Mouse (Mus musculus) embryonic stem cell, embryonic (primary cell): ENCODE results near the gene Lgr5.

Experiments
- CTCF ChIA-PET, 4 experiments: fragments of 300-600 bp in 2 of 4; fragments of 350-600 bp in 2 of 4; sonication (Branson Sonifier 250); formaldehyde crosslinking; loops; one replicate each; lab custom pipeline; 2022; ENCODE audit warnings: inconsistent platforms in 2 of 4; lab: Charles Lee
- POLR2A ChIA-PET, 4 experiments: fragments of 300-600 bp in 2 of 4; fragments of 350-600 bp in 2 of 4; sonication (Branson Sonifier 250); formaldehyde crosslinking; loops; one replicate each; lab custom pipeline; 2022; ENCODE audit warnings: antibody characterized with exemption in 4 of 4, inconsistent platforms in 1 of 4; lab: Charles Lee

Lgr5 gene

DNA sequence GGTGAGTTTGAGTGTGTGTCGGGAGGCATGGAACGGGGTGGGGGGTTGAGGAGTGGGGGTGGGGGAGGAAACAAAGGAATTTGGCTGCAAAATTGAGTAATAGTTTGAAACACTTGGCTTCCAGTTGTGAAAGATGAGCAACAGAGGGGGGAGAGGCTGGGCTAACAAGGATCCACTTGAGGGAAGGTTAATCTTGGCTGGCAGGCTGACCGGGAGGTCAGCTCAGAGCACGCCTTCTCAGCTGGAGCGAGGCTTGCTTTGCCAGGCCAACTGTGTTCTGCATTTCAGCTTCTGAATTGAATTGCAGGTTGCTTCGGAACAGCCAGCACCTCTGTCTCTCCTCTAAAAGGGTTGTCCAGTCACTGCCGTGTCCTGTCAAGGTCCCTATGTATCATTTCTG is 8.1 kb downstream of the Lgr5 start:
- POLR2A ChIA-PET: no interaction called here
- CTCF ChIA-PET: no interaction called here

DNA sequence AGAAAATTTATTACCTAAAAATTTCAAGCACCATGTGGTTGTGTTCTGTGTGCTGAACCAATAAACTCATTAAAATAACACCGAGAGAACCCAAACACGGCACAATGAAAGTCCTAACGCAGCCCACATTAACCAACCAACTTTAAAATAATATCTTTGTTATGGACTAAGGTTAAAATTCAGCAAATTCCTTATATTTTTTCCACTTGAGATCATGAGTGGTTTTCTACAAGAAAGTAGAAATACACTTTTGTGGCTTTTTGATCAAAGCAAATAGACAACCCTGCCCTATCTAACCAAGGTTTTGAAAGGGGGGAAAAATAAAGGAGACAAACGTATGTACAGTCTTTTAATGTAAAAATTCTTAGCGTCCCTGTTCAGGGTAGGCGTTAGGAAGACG is 8.5 kb downstream of the Lgr5 start:
- CTCF ChIA-PET: no interaction called here

DNA sequence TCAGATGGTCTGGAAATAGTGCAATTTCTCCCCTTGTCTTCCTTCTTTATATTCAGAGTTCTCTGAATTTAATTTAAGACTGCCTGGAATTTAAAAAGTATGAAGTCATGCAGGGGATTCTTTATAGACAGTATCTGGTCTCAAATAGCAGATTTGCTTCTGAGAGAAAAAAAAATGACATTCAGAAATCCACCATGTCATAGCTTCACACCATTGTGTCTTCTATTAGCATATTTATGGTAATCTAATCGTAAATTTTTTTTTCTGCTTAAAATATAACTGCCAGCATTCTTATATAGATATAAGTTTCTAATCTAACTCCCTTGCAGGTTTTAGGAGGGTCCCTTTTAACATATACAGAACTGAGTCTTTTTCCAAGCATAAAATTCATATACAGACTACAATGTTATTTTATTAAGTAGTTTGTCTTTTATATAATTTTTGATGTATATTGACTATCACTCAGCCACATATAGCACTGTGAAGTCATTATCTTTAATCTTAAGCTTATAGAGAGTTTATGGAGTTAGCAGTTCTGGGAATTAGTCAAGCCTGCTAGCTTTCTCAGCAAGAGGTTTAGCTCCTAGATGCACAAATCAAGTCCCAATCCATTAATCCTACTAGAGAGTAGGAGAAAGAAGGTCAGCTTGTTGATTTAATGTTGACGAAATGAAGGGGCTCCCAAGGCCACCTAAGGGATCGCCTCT is 15.7 kb downstream of the Lgr5 start:
- ChIA-PET POLR2A (no interaction called here), CTCF (interaction anchor here in 1 of 4 experiments (0.8 kb wide), 1 partner anchor 52 kb away, joined by 3 read pairs; no protein-coding TSS in a partner anchor)

More for the DNA sequence above, 8.5 kb downstream of the Lgr5 start:
- POLR2A ChIA-PET: no interaction called here

DNA sequence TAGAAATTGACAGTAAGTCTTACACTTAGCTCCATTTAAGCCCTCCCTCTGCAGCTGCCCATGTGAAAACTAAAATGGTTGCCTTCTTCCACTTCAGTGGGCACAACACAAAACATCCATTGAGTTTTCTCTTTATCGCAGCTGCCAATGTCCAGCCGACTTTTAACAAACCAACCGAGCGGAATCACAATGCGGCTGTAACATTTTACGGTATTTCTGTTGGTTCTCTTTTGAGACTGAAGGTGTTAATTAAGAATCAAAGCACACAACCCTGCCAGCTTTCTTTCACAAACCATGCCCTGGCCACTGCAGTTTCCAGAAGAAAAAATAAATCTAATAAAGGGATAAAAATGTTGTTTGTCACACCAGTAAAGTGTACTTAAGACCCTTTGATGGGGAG is 16.3 kb downstream of the Lgr5 start:
- ChIA-PET CTCF (no interaction called here), POLR2A (no interaction called here)

DNA sequence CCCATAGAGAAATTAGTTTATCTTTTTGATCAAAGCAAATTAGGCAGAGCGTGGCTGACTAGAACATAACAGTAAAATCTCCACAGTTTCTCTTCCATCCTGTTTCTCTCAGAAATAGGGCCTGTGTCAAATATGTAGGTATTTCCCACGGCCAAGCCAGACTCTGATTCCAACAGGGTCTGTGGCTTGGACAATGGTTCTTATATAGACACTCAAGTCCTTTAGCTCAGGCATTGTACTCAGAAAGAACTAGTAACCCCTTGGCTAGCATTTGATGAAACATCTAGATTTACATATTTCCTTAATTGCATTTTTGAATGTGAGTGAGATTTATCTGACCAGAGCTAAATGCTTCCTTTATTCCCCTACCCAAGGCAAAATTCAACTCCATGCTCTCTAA is 17.0 kb downstream of the Lgr5 start:
- CTCF ChIA-PET: no interaction called here
- POLR2A ChIA-PET: no interaction called here

DNA sequence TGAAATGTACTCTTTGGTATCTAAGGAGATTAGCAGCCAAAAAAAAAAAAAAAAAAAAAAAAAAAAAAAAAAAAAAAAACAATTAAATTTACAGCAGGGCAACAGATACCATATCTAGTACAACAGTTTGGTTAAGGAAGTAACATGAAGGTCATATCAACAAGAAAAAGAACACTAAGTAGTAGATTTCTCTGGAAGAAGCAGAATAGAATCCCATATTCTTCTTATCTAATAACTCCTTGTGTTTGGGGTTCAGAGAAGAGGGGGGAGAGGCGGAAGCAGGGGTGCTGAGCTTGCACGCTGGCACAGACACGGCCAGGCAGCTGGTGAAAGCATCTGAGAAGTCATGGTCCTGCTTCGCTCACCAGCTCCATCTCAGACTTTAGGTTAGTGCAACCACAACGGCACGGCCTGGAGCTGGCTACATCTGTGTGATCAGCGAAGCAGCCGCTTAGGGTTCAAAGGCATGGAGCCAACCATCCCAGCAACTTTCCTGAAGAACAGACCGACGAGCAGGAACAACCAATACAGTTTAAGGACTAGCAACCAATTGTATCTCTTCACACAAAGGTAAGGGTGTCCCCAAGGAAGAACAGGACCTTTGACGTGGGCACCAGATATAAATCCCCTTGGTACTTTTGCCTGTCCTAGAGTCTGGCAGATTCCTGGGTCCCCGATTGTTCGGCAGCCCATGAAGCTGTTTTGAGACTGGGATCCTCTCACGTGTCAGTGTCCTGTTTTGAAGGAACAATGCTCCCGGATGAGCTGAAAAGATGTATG is 17.7 kb downstream of the Lgr5 start, which contains the start of gene A930009A15Rik:
Gene A930009A15Rik, plus strand, starts transcription at position 275 of the 780 bp plus-strand sequence.
- CTCF ChIA-PET: no interaction called here
- POLR2A ChIA-PET: no interaction called here

DNA sequence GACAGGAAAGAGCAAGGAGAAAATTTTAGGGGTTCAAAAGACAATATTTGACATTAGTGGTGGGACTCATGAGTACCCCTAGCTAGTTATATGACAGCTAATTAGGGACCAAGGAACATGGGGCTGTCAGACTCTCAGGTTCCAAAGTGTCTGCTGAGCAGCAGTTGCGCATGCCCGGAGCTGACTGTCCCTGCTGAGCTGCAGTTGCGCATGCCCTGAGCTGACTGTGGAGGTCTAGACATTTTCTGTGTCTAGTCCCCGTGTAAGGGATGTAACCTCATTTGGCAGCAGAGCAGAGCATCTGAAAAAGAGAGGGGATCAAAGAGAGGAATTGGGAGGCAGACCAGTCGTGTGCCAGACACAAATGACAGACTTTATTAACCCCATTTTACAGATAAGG is 23.6 kb downstream of the Lgr5 start:
- ChIA-PET CTCF (no interaction called here), POLR2A (interaction anchor here in 1 of 4 experiments (0.7 kb wide), 1 partner anchor 39 kb away, joined by 4 read pairs; no protein-coding TSS in a partner anchor)

DNA sequence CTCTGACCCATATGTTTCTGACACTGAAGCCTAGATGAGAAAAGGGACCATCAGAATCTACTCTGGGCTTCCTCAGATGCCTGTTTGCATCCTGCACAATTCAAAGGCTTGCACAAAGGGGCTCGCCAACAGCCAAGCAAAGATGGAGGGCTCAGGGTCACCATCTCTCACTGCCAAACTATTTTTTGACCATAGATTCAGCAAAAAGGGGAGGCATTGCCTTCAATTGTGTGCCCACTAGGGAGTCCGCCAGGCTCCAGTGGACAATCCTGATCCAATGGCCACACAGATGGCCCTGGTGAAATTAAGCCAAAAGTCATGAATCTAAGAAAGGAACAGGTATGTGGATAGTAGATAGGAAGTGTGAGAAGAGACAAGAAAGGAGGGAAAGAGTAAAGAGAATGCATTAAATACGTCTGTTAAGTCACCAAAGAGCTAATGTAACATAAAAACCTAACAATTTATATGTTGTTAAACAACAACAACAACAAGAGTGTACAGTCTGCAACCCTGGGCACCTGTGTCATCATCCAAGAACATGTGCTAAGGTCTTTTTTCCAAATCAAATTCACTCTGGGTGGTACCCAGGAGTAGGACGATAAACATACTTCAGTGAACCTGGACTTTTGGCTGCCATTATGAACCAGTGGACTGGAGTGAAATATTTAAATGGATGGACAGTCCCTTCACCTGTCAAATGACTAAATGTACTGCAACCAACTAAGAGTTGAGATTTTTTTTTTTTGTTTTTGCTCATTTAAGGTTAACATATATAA is 24.5 kb downstream of the Lgr5 start:
- ChIA-PET POLR2A (interaction anchor here in 1 of 4 experiments (0.7 kb wide), 1 partner anchor 38 kb away, joined by 4 read pairs; no protein-coding TSS in a partner anchor), CTCF (no interaction called here)

DNA sequence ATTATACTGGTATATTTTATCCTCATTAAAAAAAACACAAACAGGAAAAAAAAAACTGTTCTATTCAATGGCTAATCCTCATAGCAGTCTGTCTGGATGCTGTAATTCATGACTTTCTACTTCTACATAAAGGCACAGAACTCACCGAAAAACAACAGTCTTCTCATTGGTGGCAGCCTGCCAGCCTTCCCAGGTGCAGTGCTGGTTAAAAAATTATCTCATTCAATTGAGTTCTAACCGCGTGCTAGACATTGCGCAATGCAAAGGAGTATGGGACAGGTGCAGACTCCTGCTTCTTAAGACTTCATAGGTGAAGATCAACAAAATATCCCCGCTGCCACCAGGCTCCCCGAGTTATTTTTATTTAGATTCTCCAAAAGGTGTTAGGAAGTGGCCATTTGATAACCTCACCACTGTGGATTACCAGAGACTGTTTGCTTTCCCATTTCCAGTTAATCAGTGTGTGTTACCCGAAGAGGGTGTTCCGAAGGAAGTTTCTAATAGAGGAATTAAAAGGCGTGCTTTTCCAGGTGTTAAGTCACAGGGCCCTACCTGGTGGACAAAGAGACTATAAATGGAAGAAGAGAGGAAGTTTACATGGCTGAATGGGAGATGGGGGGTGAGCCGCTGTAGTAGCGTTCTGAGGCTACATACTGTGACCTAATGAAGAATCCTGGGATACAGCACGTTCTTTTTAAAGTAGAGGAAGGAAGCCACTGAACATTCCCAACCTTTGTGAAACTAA is 26.3 kb downstream of the Lgr5 start:
- CTCF ChIA-PET: no interaction called here
- POLR2A ChIA-PET: no interaction called here

DNA sequence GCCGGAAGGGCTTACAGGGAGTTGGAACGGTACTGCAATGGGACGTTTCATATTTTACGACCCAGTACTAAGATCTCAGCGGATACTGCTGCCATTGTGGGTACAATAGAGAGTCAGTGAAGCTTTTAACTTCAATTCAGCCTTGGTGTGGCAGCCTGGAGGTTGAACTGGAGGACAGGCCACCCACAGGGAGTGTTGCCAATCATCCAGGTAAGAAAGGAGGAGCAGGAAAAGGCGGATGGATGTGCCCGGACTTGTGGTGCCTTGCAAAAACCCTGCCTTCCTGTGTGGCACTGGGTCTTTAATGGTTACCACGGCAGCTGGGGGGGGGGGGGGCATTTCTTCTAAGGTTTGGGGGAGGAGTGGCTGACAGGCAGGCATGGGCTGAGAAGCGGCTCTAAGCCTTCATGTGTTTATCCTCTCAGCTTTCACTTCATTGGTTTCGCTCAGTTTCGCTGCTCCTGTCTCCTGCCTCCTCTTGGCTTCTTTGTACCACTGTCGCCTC is 30.8 kb downstream of the Lgr5 start:
- ChIA-PET CTCF (interaction anchor here in 1 of 4 experiments (0.6 kb wide), 1 partner anchor 164 kb away, joined by 3 read pairs; no protein-coding TSS in a partner anchor), POLR2A (interaction anchor here in 1 of 4 experiments (1.7 kb wide), 1 partner anchor 11 kb away, joined by 4 read pairs; no protein-coding TSS in a partner anchor)

DNA sequence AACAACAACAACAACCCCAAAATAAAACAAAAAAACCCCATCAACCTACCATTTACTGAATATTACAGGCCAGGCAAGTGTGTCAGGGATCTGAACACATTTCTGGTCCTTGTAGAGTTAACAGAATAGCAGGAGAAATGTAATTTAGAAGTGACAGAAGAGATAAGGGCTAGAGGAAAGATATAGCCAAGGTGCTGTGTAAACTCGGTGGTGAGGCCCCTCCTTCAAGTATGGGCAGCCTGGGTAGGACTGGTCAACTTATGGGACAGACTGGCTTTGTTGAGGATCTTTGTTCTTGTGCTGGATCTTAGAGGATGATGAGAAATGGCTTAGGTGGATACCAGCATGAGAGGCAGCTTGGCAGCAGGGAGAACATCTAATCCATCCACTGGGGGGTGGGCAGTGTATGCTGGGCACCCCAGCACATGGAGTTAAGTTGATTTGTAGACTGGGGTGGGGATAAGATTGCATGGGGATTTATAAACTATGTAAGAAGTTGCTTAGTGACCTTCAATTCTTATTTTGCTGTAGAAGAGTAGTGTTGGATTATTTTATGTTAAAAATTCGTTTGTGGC is 32.3 kb downstream of the Lgr5 start:
- CTCF ChIA-PET: interaction anchor here in 1 of 4 experiments (0.6 kb wide), 1 partner anchor 26 kb away, joined by 3 read pairs; no protein-coding TSS in a partner anchor
- POLR2A ChIA-PET: no interaction called here

DNA sequence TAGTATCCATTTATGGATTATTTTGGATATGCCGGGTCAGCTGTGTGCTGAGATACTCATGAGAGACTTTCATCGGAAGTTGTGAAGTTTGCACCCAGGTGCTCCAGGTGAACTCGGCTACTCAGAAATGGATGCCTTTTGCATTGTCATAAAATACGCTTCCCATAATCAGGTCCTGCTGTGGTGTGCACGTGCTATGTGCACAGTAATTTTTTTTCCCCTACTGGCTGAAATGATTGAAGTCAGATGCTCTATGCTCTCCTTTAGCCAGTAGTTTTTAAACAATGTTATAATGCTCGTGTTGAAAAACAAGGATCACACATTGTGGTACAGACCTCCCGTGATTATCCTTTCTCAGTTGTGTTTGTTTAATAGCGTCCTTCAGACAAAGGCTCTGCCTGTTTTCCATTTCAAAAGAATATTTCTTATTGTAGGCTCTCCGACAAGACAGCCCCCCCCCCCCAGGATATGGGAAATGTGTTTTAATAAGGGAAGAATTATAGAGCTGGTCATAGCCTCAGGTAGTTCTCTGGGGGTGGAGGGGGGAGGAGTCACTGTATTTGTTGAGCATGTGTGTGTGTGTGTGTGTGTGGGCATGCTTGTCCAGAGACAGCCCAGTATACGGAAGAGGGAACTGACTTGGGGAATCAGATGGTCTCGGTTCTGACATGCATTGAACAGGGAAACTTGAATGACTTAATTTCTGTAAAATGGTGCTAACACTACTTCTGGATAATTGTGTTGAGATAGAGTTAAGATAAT is 34.0 kb downstream of the Lgr5 start:
- ChIA-PET POLR2A (no interaction called here), CTCF (no interaction called here)

DNA sequence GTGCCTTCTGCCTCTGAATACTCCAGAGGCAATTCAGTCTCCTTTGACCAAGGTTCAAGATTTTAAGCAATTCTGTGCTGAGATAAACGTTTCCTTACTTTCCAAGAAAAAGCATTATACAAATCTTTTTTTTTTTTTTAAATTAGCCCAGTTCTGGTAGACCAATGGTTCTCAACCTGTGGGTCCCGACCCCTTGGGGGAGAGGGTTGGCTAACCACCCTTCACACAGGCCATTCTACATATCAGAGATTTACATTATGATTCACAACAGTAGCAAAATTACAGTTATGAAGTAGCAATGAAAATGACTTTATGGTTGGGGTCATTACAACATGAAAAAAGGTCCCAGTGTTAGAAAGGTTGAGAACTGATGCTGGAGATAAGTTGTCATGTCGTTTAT is 36.5 kb downstream of the Lgr5 start:
- ChIA-PET POLR2A (no interaction called here), CTCF (no interaction called here)

DNA sequence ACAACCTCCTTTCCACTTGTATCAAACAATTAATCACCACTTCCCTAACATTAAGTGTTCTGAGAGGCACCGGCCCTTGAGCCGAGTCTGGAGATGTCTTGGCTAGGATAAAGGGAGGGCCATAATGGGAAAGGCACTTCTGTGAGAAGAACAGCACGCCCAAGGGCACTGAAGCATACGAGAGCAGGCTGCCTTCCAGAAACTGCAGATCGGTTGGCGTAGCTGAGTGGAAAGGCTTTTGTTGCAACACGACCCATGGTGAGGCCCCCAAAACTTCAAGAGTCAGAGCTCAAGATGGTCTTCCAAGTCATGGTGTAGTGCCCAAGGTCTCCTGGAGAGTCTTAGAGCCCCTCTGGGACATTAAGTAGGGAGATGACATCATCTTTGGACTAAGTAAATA is 37.3 kb downstream of the Lgr5 start:
- CTCF ChIA-PET: interaction anchor here in 1 of 4 experiments (0.7 kb wide), 1 partner anchor 8 kb away, joined by 6 read pairs; no protein-coding TSS in a partner anchor
- POLR2A ChIA-PET: interaction anchor here in 1 of 4 experiments (0.6 kb wide), 1 partner anchor 77 kb away, joined by 7 read pairs; no protein-coding TSS in a partner anchor

DNA sequence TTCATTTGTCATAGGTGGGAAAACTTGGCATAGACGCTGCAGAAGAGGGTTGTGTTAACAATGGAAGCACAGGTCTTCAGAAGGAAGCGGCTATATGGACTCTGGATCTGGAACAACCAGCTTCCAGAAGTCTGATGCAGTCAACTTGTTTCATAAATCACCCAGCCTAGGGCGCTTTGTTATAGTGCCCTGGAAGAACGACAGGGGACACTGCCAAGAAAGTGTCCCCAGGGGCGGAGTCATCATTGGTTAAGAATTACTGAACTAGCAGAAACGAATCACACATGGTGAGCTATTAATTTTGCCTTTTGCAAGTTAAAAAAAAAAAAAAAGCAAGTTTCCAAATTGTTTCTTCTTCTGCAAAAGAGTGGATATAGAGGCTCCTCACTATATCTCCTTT is 44.7 kb downstream of the Lgr5 start:
- POLR2A ChIA-PET: no interaction called here

DNA sequence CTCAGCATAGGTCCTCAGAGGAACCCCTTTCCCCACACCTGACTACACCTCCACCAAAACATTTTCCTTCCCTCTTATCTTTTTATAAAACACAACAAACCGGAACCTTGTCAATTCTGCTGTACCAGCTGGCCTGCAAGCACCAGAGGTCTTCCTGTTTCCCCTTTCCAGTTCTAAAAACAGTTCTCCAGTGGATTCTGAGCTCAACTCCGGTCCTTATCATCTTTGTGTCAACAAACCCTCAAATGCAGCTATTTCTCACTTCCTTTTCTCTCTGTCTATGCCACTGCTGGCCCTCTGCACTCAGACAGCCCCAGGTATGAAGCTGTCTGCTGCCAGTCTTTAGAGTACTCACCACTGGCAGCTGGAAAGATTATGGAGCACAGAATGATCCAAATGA is 56.8 kb downstream of the Lgr5 start:
- ChIA-PET POLR2A (no interaction called here), CTCF (no interaction called here)

More for the DNA sequence above, 44.7 kb downstream of the Lgr5 start:
- CTCF ChIA-PET: no interaction called here

DNA sequence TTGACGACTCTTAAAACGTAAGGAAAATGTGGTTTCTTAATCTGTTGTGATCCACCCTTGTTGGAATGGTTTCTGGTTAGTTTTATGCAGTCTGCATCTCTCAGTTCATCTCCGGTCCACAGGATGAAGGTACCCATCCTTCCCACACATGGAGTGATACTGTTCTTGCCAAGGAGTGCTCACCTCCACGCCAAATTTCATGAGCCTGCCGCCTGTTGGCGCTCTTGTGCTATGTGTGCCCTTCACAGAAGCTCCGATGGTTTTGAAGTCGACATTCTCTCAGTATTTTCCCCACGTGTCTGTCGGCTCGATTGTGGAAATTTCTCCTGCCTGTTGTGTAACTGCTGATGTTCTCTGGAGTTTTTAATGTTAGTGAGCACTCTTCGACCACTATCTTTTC is 57.8 kb downstream of the Lgr5 start:
- ChIA-PET CTCF (interaction anchor here in 1 of 4 experiments (0.7 kb wide), 1 partner anchor 26 kb away, joined by 3 read pairs; no protein-coding TSS in a partner anchor), POLR2A (interaction anchor here in 1 of 4 experiments (0.6 kb wide), 1 partner anchor 88 kb away, joined by 3 read pairs; no protein-coding TSS in a partner anchor)
